Comparison of ENCODE assay signal across 17 mouse cellular contexts in the genomic region with DNA sequence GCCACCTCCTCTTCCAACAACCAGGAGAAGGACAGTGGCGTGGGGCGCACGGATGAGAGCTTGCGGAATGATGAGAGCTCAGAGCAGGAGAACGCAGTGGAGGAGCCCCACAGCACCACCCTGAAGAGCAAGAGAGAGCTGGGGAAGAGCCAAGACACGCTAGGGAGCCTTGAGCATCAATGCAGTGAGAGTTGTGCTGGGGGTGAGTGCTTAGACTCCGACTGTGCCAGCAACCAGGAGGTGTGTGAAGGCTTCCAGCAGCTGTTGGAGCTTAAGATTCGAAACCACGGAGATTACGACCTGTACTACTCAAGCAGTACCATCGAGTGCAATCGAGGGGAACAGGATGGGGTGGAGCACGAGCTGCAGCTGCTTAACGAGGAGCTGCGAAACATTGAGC.
DNase-seq lines count a peak whose midpoint lies in the region; ATAC-seq lines count a peak whose summit lies in the region.
"Had no signal": no experiment of that assay in that cellular context is flagged by ENCODE, and none has a peak within 500 bp of the region (broad histone marks: within the 10 kb centered on the region; RNA-seq: fewer than 3 reads in every experiment).

No protein-coding gene starts in this region.

- peak; percentile 84 for ATAC-seq in frontal cortex, adult (ENCODE audit: low TSS enrichment)
- no peak for ATAC-seq in CD4-positive, CD25-positive, alpha-beta regulatory T cell, adult 4 months
- ATAC-seq: forebrain, embryonic 13.5 days; forebrain, embryonic 15.5 days; forebrain, postnatal 0 days had no signal

- DNase-seq in frontal cortex, postnatal 36 days (ENCODE audit: low spot score in 2 of 2), result no peak
- DNase-seq in lung, postnatal 10 days, result peak; percentile 6
- no peak for DNase-seq in lung, postnatal 36 days
- DNase-seq: adrenal gland, adult 2 months; adrenal gland, postnatal 10 days; adrenal gland, postnatal 25 days; B cell, adult 2 months; cerebellum, adult 11-12 months; cerebellum, adult 2 months; cerebellum, adult 9-10 months; cerebellum, postnatal 10 days; cerebellum, postnatal 25 days; forebrain, postnatal 0 days had no signal
